Mouse (Mus musculus) c-Kit-positive CD71-positive TER-119-negative erythroid progenitor cells, embryonic 14.5 days (primary cell): Measurements from ENCODE around the gene Klhl5.
A peak's percentile ranks its signal among the peaks of the same experiment; 100 is the strongest.
"Not testable (repeated sequence)": the region's sequence is repeated elsewhere in the genome, so short reads cannot be mapped to it uniquely, and the experiment has no call there.

Experiments
- DNase-seq: peaks from one replicate; pipeline ENCODE4 v3.0.0-alpha.2; 2013; ENCODE audit warnings: low read depth

The Klhl5 gene

GRCm38 (mm10) chr5:65097457-65097856 is 9.9 kb upstream of the Klhl5 start:
- no peak for DNase-seq

GRCm38 (mm10) chr5:65100002-65100401 is 7.3 kb upstream of the Klhl5 start:
- DNase-seq, result no peak

GRCm38 (mm10) chr5:65101209-65101608 is 6.1 kb upstream of the Klhl5 start:
- DNase-seq, result no peak

GRCm38 (mm10) chr5:65101621-65102020 is 5.7 kb upstream of the Klhl5 start:
- DNase-seq, result no peak

GRCm38 (mm10) chr5:65102026-65102640 is 5.2 kb upstream of the Klhl5 start:
- DNase-seq, result peak; percentile 41

GRCm38 (mm10) chr5:65102641-65103042 is 4.7 kb upstream of the Klhl5 start:
- DNase-seq, result no peak

GRCm38 (mm10) chr5:65107773-65108432 is 564 bp downstream of the Klhl5 start:
- no peak for DNase-seq

- not testable (repeated sequence) for DNase-seq
Measured at GRCm38 (mm10) chr5:65112225-65112624, 4.9 kb downstream of the Klhl5 start.

GRCm38 (mm10) chr5:65113323-65113722 is 6.0 kb downstream of the Klhl5 start:
- DNase-seq, result no peak

- DNase-seq, result no peak
Measured at GRCm38 (mm10) chr5:65116789-65117188, 9.4 kb downstream of the Klhl5 start.

GRCm38 (mm10) chr5:65119495-65119894 is 12.2 kb downstream of the Klhl5 start:
- DNase-seq, result no peak

- no peak for DNase-seq
Measured at GRCm38 (mm10) chr5:65119918-65120317, 12.6 kb downstream of the Klhl5 start.

- no peak for DNase-seq
Measured at GRCm38 (mm10) chr5:65122616-65123015, 15.3 kb downstream of the Klhl5 start.

- DNase-seq, result no peak
Measured at GRCm38 (mm10) chr5:65126137-65126536, 18.8 kb downstream of the Klhl5 start.

GRCm38 (mm10) chr5:65128481-65128880 is 21.1 kb downstream of the Klhl5 start:
- no peak for DNase-seq

- DNase-seq, result no peak
Measured at GRCm38 (mm10) chr5:65130528-65131210, 23.3 kb downstream of the Klhl5 start.

- DNase-seq, result no peak
Measured at GRCm38 (mm10) chr5:65131211-65131879, 24.0 kb downstream of the Klhl5 start.

- no peak for DNase-seq
Measured at GRCm38 (mm10) chr5:65136159-65136558, 28.8 kb downstream of the Klhl5 start.

GRCm38 (mm10) chr5:65137073-65137472 is 29.7 kb downstream of the Klhl5 start:
- DNase-seq, result no peak

- DNase-seq, result no peak
Measured at GRCm38 (mm10) chr5:65141242-65141641, 33.9 kb downstream of the Klhl5 start.

GRCm38 (mm10) chr5:65142247-65142646 is 34.9 kb downstream of the Klhl5 start:
- DNase-seq, result no peak

GRCm38 (mm10) chr5:65145499-65146101 is 38.3 kb downstream of the Klhl5 start:
- DNase-seq, result no peak
